In the genomic region with DNA sequence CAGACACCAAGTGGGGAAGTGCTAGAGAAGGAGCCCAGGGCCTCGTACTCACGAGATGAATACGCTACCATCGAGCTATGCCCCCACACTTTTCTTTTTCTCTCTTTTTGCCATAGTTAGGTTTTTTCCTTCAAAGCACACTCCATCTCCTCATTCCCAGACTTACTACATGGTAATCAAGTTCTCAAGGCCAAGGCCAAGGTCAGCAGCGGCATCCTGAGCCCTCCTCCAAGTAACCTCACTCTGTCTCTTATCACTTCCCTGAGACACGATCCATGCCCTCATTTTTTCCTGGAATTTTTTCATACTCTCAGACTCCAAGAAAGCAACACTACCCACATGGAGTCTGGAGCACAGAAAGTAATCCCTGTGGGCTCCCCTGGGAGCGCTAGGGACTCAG, we compare ENCODE assay signal across 20 mouse cellular contexts.
"Had no signal": no experiment of that assay in that cellular context is flagged by ENCODE, and none has a peak within 500 bp of the region (broad histone marks: within the 10 kb centered on the region; RNA-seq: fewer than 3 reads in every experiment).

No protein-coding gene starts in this region.

- DNase-seq: kidney, adult 11 months; kidney, adult 9 months; kidney, postnatal 14 days; kidney, postnatal 4 days; left cerebral cortex, postnatal 4 days; liver, embryonic 13.5 days; lung, adult 2 months; lung, postnatal 14 days; lung, postnatal 4 days; midbrain, embryonic 14.5 days; right cerebral cortex, adult 18-20 months; right cerebral cortex, postnatal 14 days; right cerebral cortex, postnatal 4 days; thymus, adult 2 months; thymus, postnatal 14 days; thymus, postnatal 4 days had no signal

- H3K27ac ChIP-seq: intestine, embryonic 15.5 days; limb, embryonic 12.5 days; limb, embryonic 15.5 days; liver, embryonic 13.5 days; stomach, postnatal 0 days had no signal

- H3K36me3 ChIP-seq: intestine, embryonic 15.5 days; limb, embryonic 12.5 days had no signal

- H3K27me3 ChIP-seq: intestine, embryonic 15.5 days; limb, embryonic 12.5 days; limb, embryonic 15.5 days; liver, embryonic 13.5 days had no signal

- H3K4me3 ChIP-seq: intestine, embryonic 15.5 days; limb, embryonic 12.5 days; limb, embryonic 15.5 days; liver, embryonic 13.5 days had no signal

- H3K4me1 ChIP-seq: intestine, embryonic 15.5 days; limb, embryonic 12.5 days; limb, embryonic 15.5 days had no signal
